Mouse (Mus musculus): Measurements from ENCODE around the gene Cdk11b. TPM values are rescaled to one million over a fixed set of nuclear protein-coding genes. Genes with fewer than 3 reads are reported as not detected.
A peak's percentile ranks its signal among the peaks of the same experiment; 100 is the strongest.
"Not testable (repeated sequence)": the region's sequence is repeated elsewhere in the genome, so short reads cannot be mapped to it uniquely, and the experiment has no call there.

Cdk11b gene
- total and polyA plus RNA-seq, 2 experiments from 2014 or later = 16.5 to 65.5 TPM

DNA sequence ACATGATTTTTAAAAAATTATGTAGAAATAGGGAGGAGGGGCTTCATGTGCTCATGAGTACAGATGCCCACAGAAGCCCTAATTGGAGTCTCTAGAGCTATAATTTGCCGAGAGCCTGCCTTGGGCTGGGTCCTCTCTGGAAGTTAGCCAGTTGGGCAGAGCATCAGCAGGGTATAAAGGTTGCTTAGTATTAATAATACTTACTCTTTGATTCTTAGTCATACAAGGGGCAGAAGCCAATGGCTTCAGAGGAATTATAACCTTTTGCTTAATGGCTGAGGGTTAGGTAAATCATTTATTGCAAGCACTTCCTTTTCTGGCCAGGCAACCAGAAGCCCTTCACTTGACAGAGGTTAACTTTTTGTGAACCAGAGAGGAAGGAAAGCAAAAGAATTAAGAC is 18.9 kb downstream of the Cdk11b start:
- H3K36me3 ChIP-seq (ENCODE audit: insufficient read depth, low read length) = peaks cover 72% of the 10 kb centered on the region
- H3K27me3 ChIP-seq (ENCODE audit: insufficient read depth, low read length) = no peaks in the 10 kb centered on the region
- no peak for DNase-seq (ENCODE audit: low spot score)
- ATAC-seq = no peak
- no peaks in the 10 kb centered on the region for H3K4me1 ChIP-seq (ENCODE audit: insufficient read depth, low read length)
- no peak overlapping the region for H3K4me3 ChIP-seq (ENCODE audit: low read length)
- no peak for TF ChIP-seq CTCF (IDR thresholded peaks at IDR 0.05; ENCODE audit: low read depth)
- H3K27ac ChIP-seq = no peak overlapping the region
- H3K9me3 ChIP-seq (ENCODE audit: low read length) = no peaks in the 10 kb centered on the region
- no peak overlapping the region for H3K9ac ChIP-seq (replicated peaks; ENCODE audit: low read length)
- H3K4me2 ChIP-seq (ENCODE audit: low read depth, low read length) = no peak overlapping the region
- 88% methylated on average over 1 of the region's 1 CpGs for WGBS

DNA sequence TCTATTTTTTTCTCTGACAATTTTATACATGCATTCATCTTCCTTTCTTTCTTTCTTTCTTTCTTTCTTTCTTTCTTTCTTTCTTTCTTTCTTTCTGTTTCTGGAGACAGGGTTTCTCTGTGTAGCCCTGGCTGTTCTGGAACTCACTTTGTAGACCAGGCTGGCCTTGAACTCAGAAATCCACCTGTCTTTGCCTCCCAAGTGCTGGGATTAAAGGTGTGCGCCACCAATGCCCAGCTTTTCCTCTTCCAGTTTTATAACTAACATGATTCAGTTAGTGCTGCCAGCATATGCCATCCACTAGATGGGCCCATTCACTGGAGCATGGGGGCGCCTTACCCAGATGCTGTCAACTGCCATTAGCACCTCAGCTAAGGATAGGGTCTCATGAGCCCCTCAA is 20.7 kb downstream of the Cdk11b start, which contains the start of gene Gm10563:
TSS of gene Gm10563 (minus strand) at position 101 of the 400 bp plus-strand sequence.
- ATAC-seq = not testable (repeated sequence)

DNA sequence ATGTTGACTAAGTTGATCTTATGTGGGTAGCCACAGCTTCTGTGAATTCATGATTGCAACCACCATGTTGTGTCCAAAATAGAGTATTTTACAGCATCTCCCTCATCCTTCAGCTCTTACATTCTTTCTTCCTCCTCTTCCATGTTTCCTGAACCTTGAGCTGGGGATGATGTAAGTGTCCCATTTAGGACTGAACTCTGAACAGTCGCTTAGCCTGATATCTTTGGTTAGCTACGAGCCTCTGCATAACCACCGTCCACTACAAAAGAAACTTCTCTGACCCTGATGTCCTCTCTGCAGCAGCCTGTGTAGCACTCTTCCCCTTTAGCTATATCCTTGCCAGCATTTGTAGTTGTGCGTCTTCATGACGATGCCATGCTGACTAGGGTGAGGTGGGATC is 21.1 kb downstream of the Cdk11b start:
- no peaks in the 10 kb centered on the region for H3K27me3 ChIP-seq (ENCODE audit: insufficient read depth, low read length)
- H3K9me3 ChIP-seq (ENCODE audit: low read length) = no peaks in the 10 kb centered on the region
- H3K9ac ChIP-seq (replicated peaks; ENCODE audit: low read length) = no peak overlapping the region
- no peaks in the 10 kb centered on the region for H3K4me1 ChIP-seq (ENCODE audit: insufficient read depth, low read length)
- ATAC-seq (no peak), DNase-seq (ENCODE audit: low spot score) (no peak)
- H3K4me2 ChIP-seq (ENCODE audit: low read depth, low read length) = no peak overlapping the region
- H3K4me3 ChIP-seq (ENCODE audit: low read length) = no peak overlapping the region
- 92% methylated on average over 5 of the region's 5 CpGs for WGBS
- H3K27ac ChIP-seq = no peak overlapping the region
- no peak for TF ChIP-seq CTCF (IDR thresholded peaks at IDR 0.05; ENCODE audit: low read depth)
- peaks cover 77% of the 10 kb centered on the region for H3K36me3 ChIP-seq (ENCODE audit: insufficient read depth, low read length)

More for the DNA sequence above, 20.7 kb downstream of the Cdk11b start, which contains the start of gene Gm10563:
- not testable (repeated sequence) for H3K4me2 ChIP-seq (ENCODE audit: low read depth, low read length); DNase-seq (ENCODE audit: low spot score); H3K9ac ChIP-seq (replicated peaks; ENCODE audit: low read length); H3K4me1 ChIP-seq (ENCODE audit: insufficient read depth, low read length); H3K27ac ChIP-seq; H3K4me3 ChIP-seq (ENCODE audit: low read length); H3K27me3 ChIP-seq (ENCODE audit: insufficient read depth, low read length); H3K9me3 ChIP-seq (ENCODE audit: low read length)
- peaks cover 77% of the 10 kb centered on the region for H3K36me3 ChIP-seq (ENCODE audit: insufficient read depth, low read length)
- 95% methylated on average over 2 of the region's 2 CpGs for WGBS

DNA sequence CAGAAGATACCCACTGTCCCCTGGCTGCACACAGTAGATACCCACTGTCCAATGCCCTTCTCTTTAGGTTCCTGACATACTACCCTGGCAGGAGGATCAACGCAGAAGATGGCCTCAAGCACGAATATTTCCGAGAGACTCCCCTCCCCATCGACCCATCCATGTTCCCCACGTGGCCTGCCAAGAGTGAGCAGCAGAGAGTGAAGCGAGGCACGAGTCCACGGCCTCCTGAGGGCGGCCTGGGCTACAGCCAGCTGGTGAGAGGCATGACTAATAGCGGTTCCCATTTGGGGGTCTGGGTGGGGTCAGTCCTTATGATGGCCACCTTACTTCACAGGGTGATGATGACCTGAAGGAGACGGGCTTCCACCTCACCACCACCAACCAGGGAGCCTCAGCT is 24.7 kb downstream of the Cdk11b start:
- Histone ChIP-seq H3K4me1 (ENCODE audit: insufficient read depth, low read length) (peaks cover 10% of the 10 kb centered on the region; the same call in 1 of the 2 replicates), H3K27me3 (ENCODE audit: insufficient read depth, low read length) (0 out of 2 replicates have a peak, but pooled peaks cover 6% of the 10 kb centered on the region), H3K4me3 (ENCODE audit: low read length) (no peak overlapping the region), H3K27ac (no peak overlapping the region), H3K36me3 (ENCODE audit: insufficient read depth, low read length) (peaks cover 55% of the 10 kb centered on the region), H3K9ac (replicated peaks; ENCODE audit: low read length) (no peak overlapping the region), H3K9me3 (ENCODE audit: low read length) (no peaks in the 10 kb centered on the region), H3K4me2 (ENCODE audit: low read depth, low read length) (no peak overlapping the region)
- DNase-seq (ENCODE audit: low spot score) (no peak), ATAC-seq (no peak)
- no peak for TF ChIP-seq CTCF (IDR thresholded peaks at IDR 0.05; ENCODE audit: low read depth)
- 83% methylated on average over 11 of the region's 11 CpGs for WGBS

DNA sequence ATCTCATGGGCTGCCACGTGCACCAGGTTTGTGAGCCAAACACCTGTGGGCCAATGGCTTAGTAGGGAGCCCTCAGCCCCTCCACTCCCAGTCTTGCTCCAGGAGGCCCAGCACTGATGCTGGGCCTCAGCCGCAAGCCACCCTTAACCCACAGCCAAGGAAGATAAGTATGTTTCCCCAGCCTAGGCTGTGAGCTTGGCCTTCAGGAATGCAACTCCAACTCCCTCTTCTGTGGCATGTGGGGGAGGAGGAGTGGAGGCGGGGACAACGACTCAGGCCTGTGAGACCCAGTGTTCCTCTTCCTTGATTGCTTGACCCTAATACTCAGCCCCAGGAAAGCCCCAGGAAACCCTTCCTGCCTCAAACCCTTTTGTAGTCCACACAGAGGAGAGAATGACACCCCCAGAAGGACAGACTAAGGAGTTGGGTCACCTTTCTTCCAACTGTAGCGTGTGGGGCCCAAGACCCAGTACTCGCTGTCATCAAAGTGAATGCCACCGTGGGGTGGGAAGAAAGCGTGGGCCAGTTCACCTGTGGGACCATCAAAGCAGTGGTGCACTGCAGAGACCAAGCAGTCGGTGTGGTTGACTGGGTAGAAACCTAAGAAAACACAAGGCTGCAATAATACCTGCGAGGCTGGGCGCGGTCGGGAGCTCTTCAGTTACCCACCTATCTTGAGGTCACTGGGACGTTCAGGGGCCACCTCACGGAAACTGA is 27.1 kb downstream of the Cdk11b start:
- Histone ChIP-seq H3K36me3 (ENCODE audit: insufficient read depth, low read length) (peaks cover 58% of the 10 kb centered on the region), H3K4me3 (ENCODE audit: low read length) (no peak overlapping the region), H3K9ac (replicated peaks; ENCODE audit: low read length) (no peak overlapping the region), H3K9me3 (ENCODE audit: low read length) (no peaks in the 10 kb centered on the region), H3K27me3 (ENCODE audit: insufficient read depth, low read length) (peaks cover 17% of the 10 kb centered on the region; the same call in 1 of the 2 replicates), H3K4me2 (ENCODE audit: low read depth, low read length) (no peak overlapping the region), H3K27ac (no peak overlapping the region), H3K4me1 (ENCODE audit: insufficient read depth, low read length) (peaks cover 10% of the 10 kb centered on the region; the same call in 1 of the 2 replicates)
- DNase-seq (ENCODE audit: low spot score) (no peak), ATAC-seq (no peak)
- WGBS = 72% methylated on average over 15 of the region's 15 CpGs
- TF ChIP-seq CTCF (IDR thresholded peaks at IDR 0.05; ENCODE audit: low read depth) = no peak

DNA sequence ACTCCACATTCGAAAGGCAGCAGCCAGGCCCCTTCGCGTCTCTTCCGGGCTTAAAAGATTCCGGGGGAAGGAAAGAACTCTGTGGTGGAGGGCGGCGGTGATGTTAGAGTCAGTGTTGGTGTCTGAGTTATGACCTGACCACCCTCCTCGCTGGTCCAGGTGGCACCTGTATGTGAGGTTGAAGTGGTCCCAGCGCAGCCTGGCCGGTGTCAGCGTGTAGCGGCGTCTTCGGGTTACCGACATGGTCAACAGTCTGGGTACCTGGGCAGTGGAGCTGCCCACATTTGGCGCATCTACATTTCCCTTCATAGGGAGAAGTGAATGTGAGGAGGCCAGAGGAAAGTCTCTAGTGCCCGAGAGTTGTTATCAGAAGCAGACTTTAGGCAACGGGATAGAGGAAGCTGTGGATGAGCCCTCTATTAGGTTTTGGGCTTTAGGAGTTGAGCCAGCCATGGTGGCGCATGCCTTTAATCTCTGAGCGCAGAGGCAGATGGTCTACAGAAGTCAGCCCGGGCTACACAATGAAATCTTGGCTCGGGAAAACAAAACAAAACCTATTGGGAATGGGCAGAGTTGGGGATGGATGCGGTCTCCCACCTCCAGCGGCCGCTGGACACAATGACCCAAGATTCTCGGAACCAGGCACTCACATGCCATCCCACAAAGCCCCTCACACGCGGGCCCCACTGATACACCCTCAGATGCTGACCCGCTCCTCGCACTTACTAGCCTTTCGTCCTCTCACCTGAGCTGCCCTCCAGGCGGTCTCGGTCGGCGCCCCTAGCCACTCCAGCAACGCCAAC is 27.8 kb downstream of the Cdk11b start:
- peak; percentile 20 for DNase-seq (ENCODE audit: low spot score)
- Histone ChIP-seq H3K4me1 (ENCODE audit: insufficient read depth, low read length) (peaks cover 10% of the 10 kb centered on the region; the same call in 1 of the 2 replicates), H3K9ac (replicated peaks; ENCODE audit: low read length) (peak overlapping the region; percentile 45), H3K9me3 (ENCODE audit: low read length) (no peaks in the 10 kb centered on the region), H3K4me2 (ENCODE audit: low read depth, low read length) (peak overlapping the region; percentile 72), H3K27ac (no peak overlapping the region), H3K4me3 (ENCODE audit: low read length) (peak overlapping the region; percentile 37), H3K27me3 (ENCODE audit: insufficient read depth, low read length) (peaks cover 17% of the 10 kb centered on the region; the same call in 1 of the 2 replicates), H3K36me3 (ENCODE audit: insufficient read depth, low read length) (peaks cover 52% of the 10 kb centered on the region)
- WGBS = 25% methylated on average over 36 of the region's 36 CpGs
- 0 out of 2 replicates have a peak, but pooled peaks have one; percentile 1 for TF ChIP-seq CTCF (IDR thresholded peaks at IDR 0.05; ENCODE audit: low read depth)
- ATAC-seq = no peak

Measured in hindbrain, postnatal 0 days (tissue).